ENCODE assay signal across 7 mouse cellular contexts in the genomic region with DNA sequence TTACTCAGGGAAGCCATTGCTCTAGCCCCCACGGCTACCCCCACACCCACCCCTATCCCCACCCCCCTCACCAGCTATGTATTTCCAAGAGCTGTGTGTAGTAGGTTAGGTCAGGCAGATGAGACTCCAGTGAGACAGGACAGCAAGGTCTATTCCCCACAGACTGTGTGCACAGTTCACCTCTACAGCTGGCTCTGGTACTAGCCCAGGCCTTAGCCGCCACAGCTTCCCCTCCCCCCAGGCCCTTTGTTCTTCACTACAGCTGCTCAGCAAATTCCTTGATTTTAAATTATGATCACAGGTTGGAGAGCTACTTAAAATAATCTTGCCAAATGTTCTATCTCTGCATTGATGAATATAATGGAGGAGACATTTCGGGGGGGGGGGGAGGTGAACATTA.
DNase-seq lines count a peak whose midpoint lies in the region; ATAC-seq and TF ChIP-seq lines count a peak whose summit lies in the region.

No protein-coding gene starts in this region.

- no peaks in the 10 kb centered on the region for H3K9me3 ChIP-seq in ES-E14 (ENCODE audit: control insufficient read depth, insufficient read depth, low read depth, low read length)
- H3K9me3 ChIP-seq in heart, embryonic 12.5 days (replicated peaks): no peaks in the 10 kb centered on the region
- no peaks in the 10 kb centered on the region for H3K9me3 ChIP-seq in kidney, embryonic 16.5 days (ENCODE audit: low read length)
- H3K9me3 ChIP-seq in midbrain, embryonic 12.5 days: no peaks in the 10 kb centered on the region

- H3K36me3 ChIP-seq in ES-E14 (ENCODE audit: control insufficient read depth, insufficient read depth, low read length, poor library complexity, severe bottlenecking): no peaks in the 10 kb centered on the region
- H3K36me3 ChIP-seq in heart, embryonic 12.5 days: no peaks in the 10 kb centered on the region
- no peaks in the 10 kb centered on the region for H3K36me3 ChIP-seq in kidney, embryonic 16.5 days (ENCODE audit: insufficient read depth, low read length)
- no peaks in the 10 kb centered on the region for H3K36me3 ChIP-seq in midbrain, embryonic 12.5 days

- ATAC-seq in heart, embryonic 12.5 days (ENCODE audit: insufficient number of reproducible peaks, low FRiP score): no peak
- ATAC-seq in kidney, embryonic 16.5 days (ENCODE audit: low FRiP score, low TSS enrichment): peak; percentile 67
- peak; percentile 86 for ATAC-seq in midbrain, embryonic 12.5 days (ENCODE audit: low FRiP score, low read depth)

- peak overlapping the region; percentile 62; the same call in 1 of the 2 replicates for H3K27ac ChIP-seq in ES-E14 (ENCODE audit: insufficient read depth, low read depth, low read length, poor library complexity, severe bottlenecking)
- peak overlapping the region; percentile 97 for H3K27ac ChIP-seq in heart, embryonic 12.5 days (ENCODE audit: poor library complexity, severe bottlenecking)
- H3K27ac ChIP-seq in kidney, embryonic 16.5 days (ENCODE audit: low read length): peak overlapping the region; percentile 100
- peak overlapping the region; percentile 91 for H3K27ac ChIP-seq in midbrain, embryonic 12.5 days (replicated peaks)

- peaks cover 12 to 16% of the 10 kb centered on the region in 2 experiments for H3K4me1 ChIP-seq in ES-E14 (ENCODE audit: control insufficient read depth in 2 of 2, insufficient read depth in 2 of 2, low read length in 2 of 2, poor library complexity in 1 of 2)
- H3K4me1 ChIP-seq in heart, embryonic 12.5 days (replicated peaks): peaks cover 64% of the 10 kb centered on the region
- peaks cover 78% of the 10 kb centered on the region for H3K4me1 ChIP-seq in kidney, embryonic 16.5 days (ENCODE audit: insufficient read depth, low read length)
- peaks cover 32% of the 10 kb centered on the region for H3K4me1 ChIP-seq in midbrain, embryonic 12.5 days

- H3K9ac ChIP-seq in ES-E14 (ENCODE audit: insufficient read depth, low read depth, low read length, poor library complexity, severe bottlenecking): no peak overlapping the region; the same call in 1 of the 2 replicates
- H3K9ac ChIP-seq in heart, embryonic 12.5 days: peak overlapping the region; percentile 64
- H3K9ac ChIP-seq in kidney, embryonic 16.5 days (replicated peaks; ENCODE audit: low read length): peak overlapping the region; percentile 44; the same call in 1 of the 2 replicates
- H3K9ac ChIP-seq in midbrain, embryonic 12.5 days (replicated peaks): peak overlapping the region; percentile 43

- 29% methylated on average over 3 of the region's 3 CpGs for WGBS in heart, embryonic 12.5 days
- 8% methylated on average over 3 of the region's 3 CpGs for WGBS in kidney, embryonic 16.5 days
- WGBS in midbrain, embryonic 12.5 days: 15% methylated on average over 3 of the region's 3 CpGs

- in situ Hi-C loops in ES-E14 (cut with MboI; ENCODE audit: low sequenced_read_pairs in 2 of 2, unreplicated experiment in 2 of 2): no loop called here

- H3K4me3 ChIP-seq in ES-E14 (ENCODE audit: insufficient read depth in 1 of 2, low read depth in 1 of 2, low read length in 2 of 2, poor library complexity in 1 of 2, severe bottlenecking in 1 of 2): peak overlapping the region; percentile 15 to 29; a peak in 3 of 4 replicates
- H3K4me3 ChIP-seq in heart, embryonic 12.5 days: no peak overlapping the region
- H3K4me3 ChIP-seq in kidney, embryonic 16.5 days (ENCODE audit: low read length): no peak overlapping the region
- no peak overlapping the region for H3K4me3 ChIP-seq in midbrain, embryonic 12.5 days

- H3K4me2 ChIP-seq in heart, embryonic 12.5 days: 0 out of 2 replicates have a peak overlapping the region, but pooled peaks have one; percentile 1
- peak overlapping the region; percentile 22; the same call in 1 of the 2 replicates for H3K4me2 ChIP-seq in kidney, embryonic 16.5 days (replicated peaks; ENCODE audit: low read depth, low read length)
- peak overlapping the region; percentile 34 for H3K4me2 ChIP-seq in midbrain, embryonic 12.5 days (replicated peaks)

- no peaks in the 10 kb centered on the region for H3K27me3 ChIP-seq in heart, embryonic 12.5 days (replicated peaks)
- H3K27me3 ChIP-seq in kidney, embryonic 16.5 days (ENCODE audit: insufficient read depth, low read length): no peaks in the 10 kb centered on the region
- H3K27me3 ChIP-seq in midbrain, embryonic 12.5 days: no peaks in the 10 kb centered on the region

- DNase-seq in ES-E14 (ENCODE audit: low read depth, low spot score): peak; percentile 54
- peak; percentile 42 to 75 for DNase-seq in adrenal gland, postnatal 36 days
- DNase-seq in yolk sac, embryonic 10.5 days (ENCODE audit: low spot score): peak; percentile 79
- DNase-seq in ovary, postnatal 14 days (ENCODE audit: low spot score): no peak

TF ChIP-seq in ES-E14, 5 proteins besides CTCF, POLR2A, EP300 and RAD21:
- TF ChIP-seq ZNF384 (IDR thresholded peaks at IDR 0.05; ENCODE audit: low read depth, low read length) (no peak), MAFK (IDR thresholded peaks at IDR 0.05; ENCODE audit: insufficient read depth, low read depth, low read length) (0 out of 2 replicates have a peak, but pooled peaks have one; percentile 6)
TF ChIP-seq in ES-E14: peak in this region for 1.

Comparison
In these comparisons a context has a peak if more than half of its experiments do, and no peak if none do; other contexts are left out.
1. H3K4me3 ChIP-seq: peak in ES-E14 (2 of 2); none in heart, embryonic 12.5 days (single experiment), kidney, embryonic 16.5 days (single experiment) and midbrain, embryonic 12.5 days (single experiment).
2. Peak in every context shown above with its lines, with median percentiles within 50 percentile points of each other: H3K27ac ChIP-seq and H3K4me2 ChIP-seq.